Mouse (Mus musculus) cortical plate, adult 2 months (tissue): Measurements from ENCODE around the gene Dnajb12. TPM values are rescaled to one million over a fixed set of nuclear protein-coding genes. Genes with fewer than 3 reads are reported as not detected.

Source experiments
- H3K27ac ChIP-seq: fragments of 200-500 bp; 2 replicates; pipeline ENCODE4 v1.5.1; 2012; ENCODE audit warnings: low read length, control low read depth, inconsistent platforms; ENCODE audit not compliant: insufficient read depth
- H3K4me1 ChIP-seq: fragments of 200-500 bp; 2 replicates; pipeline ENCODE4 v1.6.1; 2011; ENCODE audit warnings: low read length; ENCODE audit not compliant: control insufficient read depth, insufficient read depth
- H3K4me3 ChIP-seq: fragments of 200-500 bp; 2 replicates; pipeline ENCODE4 v1.5.1; 2011; ENCODE audit warnings: mild to moderate bottlenecking, low read length, control low read depth; ENCODE audit not compliant: insufficient read depth
- CTCF ChIP-seq: fragments of 200-500 bp; IDR thresholded peaks from 2 replicates; pipeline ENCODE4 v1.5.1; 2011; ENCODE audit warnings: mild to moderate bottlenecking, control low read depth, low read length; ENCODE audit not compliant: insufficient read depth; ENCODE audit errors: extremely low read depth
- POLR2A ChIP-seq: fragments of 200-500 bp; IDR thresholded peaks from 2 replicates; pipeline ENCODE4 v1.6.1; 2011; ENCODE audit warnings: mild to moderate bottlenecking, low read length, control low read depth; ENCODE audit not compliant: insufficient read depth; ENCODE audit errors: extremely low read depth
- polyA plus RNA-seq: library from polyadenylated mRNA; depleted of rRNA; stranded (reverse); fragments of >200 nt; gene quantifications from 2 replicates; pipeline ENCODE4 v1.2.3, GENCODE M21; 2012

The Dnajb12 gene
- polyA plus RNA-seq, 1 experiment, result 45.0 TPM

DNA sequence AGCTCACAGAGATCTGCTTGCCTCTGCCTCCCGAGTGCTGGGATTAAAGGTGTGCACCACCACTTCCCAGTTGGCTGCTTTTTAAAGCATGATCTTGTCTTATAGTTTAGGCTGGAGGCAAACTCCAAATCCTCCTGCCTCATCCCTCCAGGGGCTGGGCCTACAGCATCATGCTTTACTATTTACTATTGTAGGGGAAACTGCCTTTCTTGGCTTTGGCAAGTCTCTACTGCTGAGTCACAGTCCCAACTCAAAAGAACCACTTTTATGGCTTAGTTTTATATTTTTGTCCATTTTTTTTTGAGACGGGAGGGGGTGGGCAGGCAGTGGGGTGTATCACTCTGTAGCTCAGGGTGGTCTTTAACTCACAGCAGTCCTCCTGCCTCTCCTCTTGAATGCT is 44.1 kb downstream of the Dnajb12 start:
- Histone ChIP-seq H3K4me3 (no peak overlapping the region), H3K4me1 (no peaks in the 10 kb centered on the region), H3K27ac (no peak overlapping the region)
- TF ChIP-seq CTCF (no peak), POLR2A (no peak)

DNA sequence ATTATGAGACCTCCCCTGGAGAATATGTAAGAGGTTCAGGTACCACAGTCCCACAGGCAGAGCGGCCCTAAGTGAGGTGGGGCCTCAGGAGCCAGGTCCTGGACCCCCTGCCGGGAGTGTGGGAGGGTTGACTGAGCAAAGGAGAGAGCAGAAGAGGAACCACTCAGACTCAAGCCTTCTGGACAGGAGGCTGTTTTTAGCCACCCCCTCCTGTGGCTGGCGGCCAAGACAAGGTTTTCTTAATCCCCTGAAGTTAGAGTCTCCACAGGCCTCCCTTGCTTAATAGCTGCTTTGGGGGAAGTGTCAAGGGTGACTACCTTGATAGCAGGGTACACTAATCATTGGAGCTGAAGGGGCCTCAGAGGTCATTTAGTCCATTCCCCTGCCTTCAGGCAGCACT is 44.9 kb downstream of the Dnajb12 start:
- no peak overlapping the region for H3K4me3 ChIP-seq
- TF ChIP-seq CTCF (no peak), POLR2A (no peak)
- H3K27ac ChIP-seq, result no peak overlapping the region
- no peaks in the 10 kb centered on the region for H3K4me1 ChIP-seq

DNA sequence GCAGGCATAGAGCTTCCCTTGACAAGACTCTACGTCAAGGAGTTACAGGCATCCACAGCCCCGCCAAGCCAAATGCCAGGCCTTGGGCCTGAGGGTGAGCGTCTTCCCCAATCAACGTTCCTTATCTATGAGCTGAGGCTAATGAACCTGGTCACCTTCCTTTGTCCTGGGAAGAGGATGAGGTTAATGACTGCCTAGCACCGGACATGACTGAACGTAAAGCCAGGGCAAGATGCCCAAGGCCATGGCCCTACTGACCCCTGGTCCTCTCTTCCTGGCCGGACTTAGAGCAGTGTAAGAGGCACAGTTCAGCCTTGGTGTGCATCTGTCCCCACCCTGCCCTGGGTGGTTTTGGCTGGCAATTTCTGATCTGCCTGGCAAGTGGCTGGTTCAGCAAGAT is 49.8 kb downstream of the Dnajb12 start:
- no peak overlapping the region for H3K27ac ChIP-seq
- peaks cover 2% of the 10 kb centered on the region; the same call in 1 of the 2 replicates for H3K4me1 ChIP-seq
- TF ChIP-seq CTCF (no peak), POLR2A (no peak)
- H3K4me3 ChIP-seq, result no peak overlapping the region

DNA sequence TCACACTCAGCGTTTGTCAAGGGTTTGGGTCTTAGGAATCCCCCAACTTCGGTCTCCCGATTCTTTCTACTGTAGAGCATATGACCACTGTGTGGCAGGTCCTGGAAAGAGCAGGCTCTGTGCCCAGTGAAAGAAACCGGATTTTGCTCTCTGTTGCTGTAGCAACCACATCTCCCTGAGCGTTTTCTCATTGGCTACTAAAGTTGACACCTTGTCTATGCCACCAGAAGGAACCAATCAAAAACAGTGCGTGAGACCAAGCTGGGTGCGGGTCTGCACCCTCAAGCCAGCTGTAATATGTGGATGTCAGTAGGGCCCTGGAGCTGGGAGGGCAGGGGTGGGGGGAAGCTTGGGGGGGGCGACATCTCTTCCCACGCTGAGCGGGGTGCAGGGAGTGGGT is 51.6 kb downstream of the Dnajb12 start:
- H3K4me1 ChIP-seq, result peaks cover 2% of the 10 kb centered on the region; the same call in 1 of the 2 replicates
- TF ChIP-seq POLR2A (peak; percentile 31; the same call in 1 of the 2 replicates), CTCF (no peak)
- no peak overlapping the region for H3K27ac ChIP-seq
- peak overlapping the region; percentile 29 for H3K4me3 ChIP-seq

DNA sequence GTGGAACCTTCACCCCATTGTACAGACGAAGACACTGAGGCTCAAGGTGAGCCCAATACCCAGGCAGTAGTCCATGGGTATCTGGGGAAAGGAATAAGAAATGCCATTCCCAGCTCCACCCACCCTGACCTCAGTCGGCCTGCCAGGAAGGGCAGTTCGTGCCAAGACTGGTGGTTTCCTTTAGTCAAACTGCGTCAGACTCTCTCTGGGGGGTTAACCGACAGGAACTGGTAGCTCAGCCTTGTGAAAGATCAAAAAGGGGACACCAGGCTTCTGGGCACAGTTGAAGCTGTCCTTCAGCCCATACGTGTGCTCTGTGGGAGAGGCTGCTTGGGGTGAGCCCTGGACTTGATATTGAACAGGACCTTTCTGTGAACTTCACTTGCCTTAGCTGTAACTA is 53.2 kb downstream of the Dnajb12 start:
- Histone ChIP-seq H3K4me1 (peaks cover 2% of the 10 kb centered on the region; the same call in 1 of the 2 replicates), H3K27ac (no peak overlapping the region), H3K4me3 (no peak overlapping the region)
- TF ChIP-seq POLR2A, result no peak
- no peak for TF ChIP-seq CTCF

DNA sequence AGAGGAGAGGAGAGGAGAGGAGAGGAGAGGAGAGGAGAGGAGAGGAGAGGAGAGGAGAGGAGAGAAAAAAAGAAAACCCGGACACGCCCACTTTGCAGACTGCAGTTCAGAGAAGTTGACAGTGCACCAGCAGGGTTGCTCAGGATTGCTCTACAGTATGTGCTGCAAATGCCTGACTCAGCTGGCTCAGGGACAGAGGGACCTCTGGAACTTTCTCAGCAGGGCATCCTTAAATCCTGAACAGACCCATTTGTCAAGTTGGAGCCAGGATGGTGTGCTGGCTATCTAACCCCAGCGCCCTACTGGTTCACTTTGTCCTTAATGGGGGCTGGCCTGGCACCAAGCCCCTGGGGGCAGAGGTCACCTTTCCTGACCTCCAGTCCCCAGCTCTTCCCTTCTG is 54.7 kb downstream of the Dnajb12 start:
- TF ChIP-seq POLR2A (no peak), CTCF (no peak)
- no peak overlapping the region for H3K4me3 ChIP-seq
- H3K27ac ChIP-seq, result no peak overlapping the region
- peaks cover 2% of the 10 kb centered on the region; the same call in 1 of the 2 replicates for H3K4me1 ChIP-seq

DNA sequence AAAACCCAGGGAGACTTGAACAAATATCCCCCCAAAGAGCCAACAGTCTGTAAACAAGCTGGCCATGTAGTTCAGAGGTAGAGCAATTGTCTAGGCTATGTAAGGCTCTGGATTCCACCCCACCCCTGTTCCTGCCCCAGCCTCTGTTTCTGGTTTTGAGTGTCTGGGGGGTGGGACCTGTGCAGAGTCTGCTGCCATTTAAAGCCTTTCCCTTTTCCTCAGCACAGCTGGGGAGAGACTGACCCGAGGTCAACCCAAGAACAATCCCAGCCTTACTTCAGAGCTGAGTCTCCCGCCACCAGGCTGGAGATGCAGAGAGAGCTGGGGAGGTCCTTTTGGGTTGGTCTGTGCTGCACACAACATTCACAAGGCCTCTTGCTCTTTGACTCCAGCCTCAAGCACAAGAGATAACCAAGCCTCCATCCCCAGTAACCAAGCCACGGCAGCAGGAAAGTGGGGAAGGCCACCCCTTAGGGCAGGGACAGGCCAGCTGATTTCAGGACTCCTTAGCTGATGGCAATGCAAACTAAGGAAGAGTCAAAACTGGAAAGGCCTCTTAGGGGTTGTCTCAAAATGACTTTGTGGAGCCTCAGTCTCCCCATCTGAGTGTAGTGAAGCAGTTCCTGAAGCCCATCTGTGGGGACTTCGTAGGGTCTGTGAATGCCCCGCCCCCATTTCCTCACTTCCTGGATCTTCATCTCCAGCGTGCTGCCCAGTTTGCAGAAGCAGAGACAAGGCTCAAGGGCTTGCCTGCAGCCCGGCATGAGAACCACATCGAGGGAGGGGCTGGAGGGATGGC is 56.9 kb downstream of the Dnajb12 start:
- TF ChIP-seq POLR2A, result no peak
- H3K4me1 ChIP-seq, result no peaks in the 10 kb centered on the region
- no peak overlapping the region for H3K4me3 ChIP-seq
- no peak overlapping the region for H3K27ac ChIP-seq

DNA sequence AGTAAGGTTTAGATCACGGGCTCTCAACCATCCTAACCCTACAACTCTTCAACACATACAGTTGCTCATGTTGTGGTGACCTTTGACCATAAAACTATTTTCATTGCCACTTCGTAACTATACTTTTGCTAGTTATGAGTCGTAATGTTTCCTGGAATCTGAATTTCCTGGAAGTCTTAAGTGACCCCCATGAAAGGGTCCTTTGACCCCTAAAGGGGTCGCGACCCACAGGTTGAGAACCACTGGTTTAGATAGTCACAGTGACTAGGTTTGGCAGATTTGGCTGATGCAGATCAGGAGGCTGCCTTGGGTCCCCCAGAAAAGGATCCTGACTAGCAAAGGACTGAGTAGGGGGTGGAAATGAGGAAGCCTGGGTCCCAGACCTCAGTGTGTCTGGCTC is 59.3 kb downstream of the Dnajb12 start:
- H3K27ac ChIP-seq, result no peak overlapping the region
- TF ChIP-seq POLR2A (no peak), CTCF (no peak)
- H3K4me3 ChIP-seq, result no peak overlapping the region
- peaks cover 5% of the 10 kb centered on the region; the same call in 1 of the 2 replicates for H3K4me1 ChIP-seq

DNA sequence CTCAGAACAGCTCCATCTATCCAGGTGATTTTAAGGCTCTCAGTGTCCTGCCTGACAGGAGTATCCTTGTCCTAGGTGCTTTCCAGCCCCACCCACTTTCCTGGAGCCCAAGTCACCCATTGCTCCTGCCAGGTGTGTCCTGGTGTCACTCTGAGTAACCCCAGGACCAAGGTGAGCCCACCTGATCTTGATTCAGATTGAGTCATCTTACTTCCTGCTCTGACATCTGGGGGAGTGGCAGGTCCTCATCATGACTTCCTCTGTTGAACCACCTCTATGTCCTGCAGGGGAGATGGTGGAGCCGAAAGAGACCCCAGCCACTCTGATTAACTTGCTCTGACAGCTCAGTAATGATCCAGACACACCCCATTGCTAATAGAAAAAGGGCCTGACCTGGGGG is 59.7 kb downstream of the Dnajb12 start:
- Histone ChIP-seq H3K4me3 (no peak overlapping the region), H3K4me1 (peaks cover 5% of the 10 kb centered on the region; the same call in 1 of the 2 replicates), H3K27ac (no peak overlapping the region)
- TF ChIP-seq CTCF (no peak), POLR2A (no peak)

DNA sequence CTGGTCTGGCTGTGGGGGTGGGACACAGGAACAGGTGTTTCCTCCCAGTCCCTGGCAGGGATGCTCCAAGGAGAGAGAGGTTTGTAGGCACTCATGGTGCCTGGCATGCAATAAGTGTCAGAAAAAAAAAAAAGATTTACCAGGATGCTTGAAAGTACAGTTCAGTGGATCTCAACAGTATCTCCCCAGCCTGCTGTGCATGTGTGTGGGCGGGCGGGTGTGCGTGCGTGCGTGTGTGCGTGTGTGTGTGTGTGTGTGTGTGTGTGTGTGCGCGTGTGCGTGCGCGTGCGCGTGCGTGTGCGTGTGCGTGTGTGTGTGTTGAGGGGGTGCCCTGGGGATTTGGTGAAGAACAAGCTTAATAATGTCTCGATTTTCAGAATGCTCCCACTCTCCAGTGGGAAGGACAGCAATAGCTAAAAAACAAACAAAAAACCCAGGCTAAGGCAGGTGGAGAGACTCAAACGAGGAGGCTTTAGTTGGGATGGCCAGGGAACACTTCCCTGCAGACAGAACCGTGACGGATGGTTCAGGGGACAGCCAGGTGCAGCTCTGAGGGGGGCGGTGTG is 63.0 kb downstream of the Dnajb12 start:
- Histone ChIP-seq H3K27ac (peak overlapping the region; percentile 19), H3K4me3 (peak overlapping the region; percentile 4; the same call in 1 of the 2 replicates), H3K4me1 (peaks cover 5% of the 10 kb centered on the region; the same call in 1 of the 2 replicates)
- no peak for TF ChIP-seq POLR2A
- TF ChIP-seq CTCF, result no peak
